Comparison of ENCODE assay signal across 1 mouse cellular context in genomic region chr7:6172674-6173244, GRCm38 (mm10).
TF ChIP-seq lines count a peak whose summit lies in the region.

No protein-coding gene starts in this region.

TF ChIP-seq in MEL, 35 proteins besides CTCF, POLR2A, EP300 and RAD21:
- no peak for TF ChIP-seq MYC (IDR thresholded peaks at IDR 0.05; ENCODE audit: low read depth, low read length)
- 0 out of 2 replicates have a peak, but pooled peaks have one; percentile 15 for TF ChIP-seq USF1 (IDR thresholded peaks at IDR 0.05; ENCODE audit: low read depth, low read length)
- 0 out of 2 replicates have a peak, but pooled peaks have one; percentile 19 for TF ChIP-seq SIN3A (IDR thresholded peaks at IDR 0.05; ENCODE audit: low read length)
- TF ChIP-seq POLR2AphosphoS5 (IDR thresholded peaks at IDR 0.05; ENCODE audit: borderline replicate concordance, low read depth, low read length) = no peak
- TF ChIP-seq BHLHE40 (IDR thresholded peaks at IDR 0.05; ENCODE audit: borderline replicate concordance, low read depth, low read length) = peak; percentile 43; the same call in 1 of the 2 replicates
- no peak for TF ChIP-seq TBP (IDR thresholded peaks at IDR 0.05; ENCODE audit: low read depth, low read length)
